Mouse (Mus musculus) midbrain, embryonic 13.5 days (tissue): ENCODE results near the gene Lhfpl4. TPM values are rescaled to one million over a fixed set of nuclear protein-coding genes. Genes with fewer than 3 reads are reported as not detected.

ENCODE experiments used
- polyA plus RNA-seq: library from polyadenylated mRNA; unstranded; fragments of >200 nt; fragmentation: Nextera tagmentation; extraction: Ambion mirVana; gene quantifications from 2 replicates; pipeline ENCODE4 v1.2.1, GENCODE M21; 2015

Lhfpl4 gene
- polyA plus RNA-seq, 1 experiment from 2014 or later: 55.5 TPM

Other genes with a start within 250 kb of the Lhfpl4 start
- gene Srgap3, start 248.1 kb downstream of the Lhfpl4 start, polyA plus RNA-seq: 49.8 and 53.5 TPM in 2 replicates
- 57.0 and 59.0 TPM in 2 replicates for gene Thumpd3, start 149.2 kb downstream of the Lhfpl4 start, polyA plus RNA-seq
- 56.6 and 58.5 TPM in 2 replicates for gene Setd5, start 118.0 kb downstream of the Lhfpl4 start, polyA plus RNA-seq
- gene Mtmr14, start 42.5 kb upstream of the Lhfpl4 start, polyA plus RNA-seq: 40.4 and 45.0 TPM in 2 replicates
- gene Cpne9, start 86.9 kb upstream of the Lhfpl4 start, polyA plus RNA-seq: 0.58 and 0.71 TPM in 2 replicates
- 19.4 and 21.4 TPM in 2 replicates for gene Brpf1, start 111.8 kb upstream of the Lhfpl4 start, polyA plus RNA-seq
- 9.5 and 9.9 TPM in 2 replicates for gene Ogg1, start 131.6 kb upstream of the Lhfpl4 start, polyA plus RNA-seq
- gene Camk1, start 148.6 kb upstream of the Lhfpl4 start, polyA plus RNA-seq: 79.4 and 81.4 TPM in 2 replicates
- gene Tada3, start 182.5 kb upstream of the Lhfpl4 start, polyA plus RNA-seq: 64.5 and 74.7 TPM in 2 replicates
- 393 and 407 TPM in 2 replicates for gene Arpc4, start 182.7 kb upstream of the Lhfpl4 start, polyA plus RNA-seq
- 10.8 and 11.4 TPM in 2 replicates for gene Ttll3, start 193.9 kb upstream of the Lhfpl4 start, polyA plus RNA-seq
- 20.8 and 23.0 TPM in 2 replicates for gene Rpusd3, start 224.0 kb upstream of the Lhfpl4 start, polyA plus RNA-seq
- 0.12 TPM in 1 of 2 replicates, not detected in the other for gene Cidec, start 240.4 kb upstream of the Lhfpl4 start, polyA plus RNA-seq
- gene Jagn1, start 247.2 kb upstream of the Lhfpl4 start, polyA plus RNA-seq: 84.3 and 87.6 TPM in 2 replicates